Mouse (Mus musculus) left cerebral cortex, adult 2 months (tissue): Measurements from ENCODE around the gene Fam53b. TPM values are rescaled to one million over a fixed set of nuclear protein-coding genes. Genes with fewer than 3 reads are reported as not detected.

Experiments used
- DNase-seq, 2 experiments: peaks; one replicate each; pipeline ENCODE4 v3.0.0; 2021 to 2022; ENCODE audit warnings: low spot score in 2 of 2, mixed read lengths in 1 of 2; ENCODE audit errors: extremely low spot score in 1 of 2
- H3K27ac ChIP-seq: fragments of 200-600 bp; 2 replicates; pipeline ENCODE4 v1.8.1; 2022
- H3K4me3 ChIP-seq: fragments of 200-600 bp; 2 replicates; pipeline ENCODE4 v1.8.1; 2022
- CTCF ChIP-seq: fragments of 200-600 bp; IDR thresholded peaks from 2 replicates; pipeline ENCODE4 v1.8.1; 2022; ENCODE audit warnings: antibody characterized with exemption, mild to moderate bottlenecking, moderate library complexity
- intact Hi-C: fragments of 180-260 bp; cut with DNase I; formaldehyde crosslinking; loops from one replicate; pipeline ENCODE4 v1.15.1; 2025
- total RNA-seq, 2 experiments: library from RNA; stranded (reverse); gene quantifications; 2 replicates each; pipeline ENCODE4 v1.2.3; 2021

Gene Fam53b
- total RNA-seq, 2 experiments from 2014 or later, result 57.1 to 75.2 TPM

DNA sequence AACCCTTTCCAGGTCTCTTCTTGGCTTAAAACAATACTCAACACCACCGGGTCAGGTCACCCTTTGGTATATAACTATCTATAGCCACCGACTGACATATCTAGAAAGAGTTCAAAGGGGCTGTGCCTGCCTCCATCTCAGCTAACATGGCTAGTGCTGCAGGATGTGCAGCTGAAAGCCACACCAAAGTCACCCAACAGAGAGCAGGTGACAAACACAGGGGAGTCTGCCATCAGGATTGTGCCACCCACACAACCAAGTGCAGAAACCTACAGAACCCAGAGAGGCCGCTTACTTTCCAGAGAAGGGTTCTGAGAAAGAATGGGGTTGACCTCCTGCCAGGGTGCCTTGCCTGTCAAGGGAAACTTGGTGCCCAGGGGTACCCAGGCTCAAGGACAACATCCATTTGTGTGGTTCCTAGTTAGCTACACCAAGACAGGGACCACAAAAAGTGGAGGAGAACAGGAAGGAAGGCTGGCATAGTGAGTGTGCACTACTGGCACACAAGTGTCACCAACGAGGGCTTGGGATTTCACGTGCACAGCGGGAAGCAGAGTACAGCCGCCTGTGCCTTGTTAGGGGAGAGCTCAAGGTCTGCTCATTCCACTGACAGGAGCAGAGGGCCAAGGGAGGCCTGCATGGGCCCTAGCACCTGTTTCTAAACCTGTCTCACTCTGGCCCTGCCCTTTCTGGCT lies 40.5 kb downstream of the Fam53b start:
- Histone ChIP-seq H3K4me3 (no peak overlapping the region), H3K27ac (peak overlapping the region; percentile 50)
- no peak for TF ChIP-seq CTCF
- intact Hi-C loops, result no loop called here
- DNase-seq, result no peak

DNA sequence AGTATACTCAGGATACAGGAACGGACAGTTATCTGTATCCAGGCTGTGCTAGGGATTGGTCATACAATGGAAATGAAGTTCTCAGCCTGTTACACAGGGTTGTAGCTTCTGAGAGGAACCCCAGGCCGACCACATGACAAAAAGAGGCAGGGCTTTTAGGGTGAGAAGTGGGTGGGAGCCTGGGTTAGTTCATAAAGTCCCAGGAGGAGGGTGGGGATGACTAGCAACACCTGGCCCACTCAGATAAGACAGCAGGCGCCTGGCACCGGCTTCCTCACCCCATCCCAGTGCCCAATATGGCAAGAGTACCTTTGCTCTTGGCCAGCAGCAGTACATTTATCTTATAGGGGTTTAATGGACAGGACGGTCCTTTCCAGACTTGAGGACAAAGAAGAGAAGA lies 41.2 kb downstream of the Fam53b start:
- intact Hi-C loops, result no loop called here
- H3K27ac ChIP-seq, result peak overlapping the region; percentile 56
- no peak overlapping the region for H3K4me3 ChIP-seq
- no peak for TF ChIP-seq CTCF
- DNase-seq, result no peak

DNA sequence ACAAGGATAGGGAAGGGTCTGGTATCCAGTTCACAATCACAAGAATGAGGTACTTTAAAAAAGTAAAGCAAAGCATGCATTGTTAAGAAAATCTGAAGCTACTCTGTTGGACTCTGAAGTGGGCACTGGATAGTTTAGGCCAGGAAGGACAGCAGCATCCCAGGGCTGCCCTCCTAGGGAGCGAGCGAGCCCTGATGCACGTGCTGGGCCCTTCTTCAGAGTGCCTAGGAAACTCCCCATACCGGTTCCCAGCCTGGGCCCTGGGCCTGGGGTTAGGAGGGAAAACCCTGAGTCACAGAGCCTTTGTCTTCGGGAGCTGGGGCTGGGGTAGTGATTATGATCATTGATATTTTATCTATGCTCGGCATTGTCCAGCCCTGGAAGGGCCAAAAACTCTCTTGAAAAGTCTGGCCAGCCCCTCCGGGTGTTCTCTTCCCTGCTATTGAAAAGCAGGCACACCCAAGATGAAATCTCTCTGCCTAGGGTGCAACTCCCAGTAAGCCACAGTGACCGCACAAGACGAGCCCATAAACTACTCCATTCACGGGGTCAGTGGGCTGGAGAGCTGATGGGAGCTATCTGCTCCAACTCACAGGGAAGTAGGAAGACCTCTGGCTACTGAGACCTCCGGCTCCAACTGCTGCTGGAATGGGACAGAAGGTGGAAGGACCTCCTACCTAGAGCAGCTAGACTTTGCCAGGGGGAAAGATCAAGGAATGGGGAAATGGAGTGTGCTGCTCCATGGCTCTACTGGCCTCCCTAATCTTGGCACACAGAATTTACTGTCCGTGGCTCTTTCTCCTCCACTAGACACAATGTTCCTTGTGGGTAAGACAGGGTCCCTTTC lies 45.0 kb downstream of the Fam53b start:
- intact Hi-C loops, result no loop called here
- peak overlapping the region; percentile 50 for H3K27ac ChIP-seq

DNA sequence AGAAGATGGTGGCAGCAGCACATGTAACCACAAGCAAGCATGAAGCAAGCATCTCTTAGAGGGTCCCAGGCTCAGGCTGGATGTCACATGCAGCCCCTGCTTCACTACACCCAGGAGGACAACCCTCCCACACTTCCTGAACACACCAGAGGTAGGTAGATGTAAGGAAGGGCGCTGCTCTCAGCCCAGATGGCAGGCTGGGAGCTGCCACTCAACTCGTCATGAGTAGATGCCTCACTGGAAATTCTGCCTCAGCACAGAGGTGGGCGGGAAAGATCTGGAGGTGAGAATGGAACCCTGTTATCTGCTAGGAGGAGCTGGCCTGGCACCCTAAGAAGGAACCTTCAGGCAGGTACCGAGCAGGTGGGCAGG lies 45.7 kb downstream of the Fam53b start:
- intact Hi-C loops, result no loop called here
- peak overlapping the region; percentile 50 for H3K27ac ChIP-seq
- no peak overlapping the region for H3K4me3 ChIP-seq
- DNase-seq, result no peak
- no peak for TF ChIP-seq CTCF

More for the DNA sequence above, 45.0 kb downstream of the Fam53b start:
- H3K4me3 ChIP-seq, result no peak overlapping the region
- DNase-seq, result no peak
- TF ChIP-seq CTCF, result no peak

DNA sequence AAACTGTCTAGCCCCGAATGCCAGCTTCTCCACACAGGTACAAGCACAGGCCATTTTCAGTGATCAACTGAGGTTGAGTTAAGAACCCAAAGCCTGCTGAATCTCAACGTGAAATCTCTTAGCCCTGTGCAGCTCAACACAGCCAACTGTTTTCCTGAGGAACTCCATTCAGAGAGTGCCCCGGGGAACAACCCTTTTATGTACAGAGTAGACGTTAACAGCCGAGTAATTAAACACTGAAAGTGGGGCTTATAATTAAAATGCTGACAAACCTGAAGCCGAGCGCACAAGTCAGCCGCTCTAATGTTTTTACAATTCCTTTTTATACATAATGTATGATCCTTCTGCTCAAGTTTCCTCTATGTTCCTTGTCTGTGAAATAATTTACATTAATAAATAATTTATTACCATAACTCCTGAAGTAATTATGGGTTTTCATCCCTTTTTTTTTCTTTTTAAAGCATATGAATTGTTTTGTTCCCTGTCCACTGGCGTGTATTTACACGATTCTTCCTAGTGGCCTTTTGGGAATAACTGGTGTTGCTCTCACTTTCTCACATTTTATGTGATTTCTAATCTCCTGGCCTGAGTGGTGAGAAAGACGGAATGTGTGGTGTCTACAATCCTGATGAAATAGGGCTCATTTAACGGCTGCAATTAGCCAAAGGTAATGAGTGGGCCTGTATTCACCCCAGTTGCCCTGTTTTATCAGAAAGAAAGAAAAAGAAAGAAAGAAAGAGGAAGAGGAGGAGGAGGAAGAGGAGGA lies 46.3 kb downstream of the Fam53b start:
- Histone ChIP-seq H3K27ac (peak overlapping the region; percentile 50; the same call in 1 of the 2 replicates), H3K4me3 (no peak overlapping the region)
- intact Hi-C loops, result no loop called here
- TF ChIP-seq CTCF, result no peak
- DNase-seq, result no peak

DNA sequence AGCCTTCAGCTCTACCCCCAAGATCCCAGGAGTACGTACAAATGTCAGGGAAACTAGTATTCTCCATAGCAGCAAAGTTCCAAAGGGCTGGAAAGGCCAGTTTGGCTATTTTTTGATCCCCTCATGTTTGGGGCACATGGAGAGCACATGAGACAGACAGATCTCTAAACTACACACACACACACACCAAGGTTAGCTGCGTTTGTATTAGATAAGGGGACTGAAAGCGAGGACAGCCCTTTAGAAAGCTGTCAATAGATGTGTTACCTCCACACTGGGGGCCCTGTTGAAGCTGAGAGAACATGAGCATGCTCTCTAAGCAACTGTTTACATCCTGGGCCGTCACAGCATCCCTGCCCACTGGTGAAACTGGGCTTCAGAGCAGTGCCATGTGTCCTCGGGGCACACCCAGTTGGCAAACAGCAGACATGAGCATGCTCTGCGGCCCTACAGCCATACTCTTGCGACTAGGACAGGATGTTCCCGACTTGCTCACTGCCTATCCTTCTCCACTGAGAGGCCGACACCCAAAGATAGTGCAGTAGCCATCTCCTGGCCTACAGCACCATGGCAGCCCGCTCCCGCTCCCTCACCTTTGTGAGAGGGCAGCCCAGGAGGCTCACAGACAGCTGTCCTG lies 47.3 kb downstream of the Fam53b start:
- intact Hi-C loops, result no loop called here
- no peak for DNase-seq
- H3K27ac ChIP-seq, result peak overlapping the region; percentile 22; the same call in 1 of the 2 replicates
- TF ChIP-seq CTCF, result no peak
- H3K4me3 ChIP-seq, result no peak overlapping the region

DNA sequence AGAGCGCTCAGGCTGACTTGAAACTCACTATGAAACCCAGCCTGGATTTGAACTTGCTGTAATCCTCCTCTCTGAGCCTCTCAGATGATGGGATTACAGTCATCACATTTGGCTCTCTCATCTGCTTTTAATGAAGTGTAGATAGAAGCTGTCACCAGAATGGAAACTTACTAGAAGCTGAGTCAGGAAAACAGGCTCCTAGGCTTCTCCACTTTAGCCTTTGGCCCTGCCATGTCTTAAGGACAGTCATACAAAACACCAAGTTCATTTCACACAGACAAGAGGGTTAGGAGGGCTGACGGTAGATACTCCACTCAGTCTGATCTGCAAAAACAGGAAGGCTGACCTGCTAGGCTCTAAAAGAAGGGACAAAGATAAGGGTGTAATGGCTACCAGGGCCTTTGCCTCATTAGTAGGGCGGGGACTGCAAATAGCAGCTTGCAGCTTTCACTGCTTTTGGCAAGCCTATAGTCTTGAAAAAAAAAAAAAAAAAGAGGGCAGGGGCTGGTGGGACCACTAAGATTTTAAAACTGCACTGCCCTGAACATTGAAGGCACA lies 48.0 kb downstream of the Fam53b start:
- H3K27ac ChIP-seq, result peak overlapping the region; percentile 80; the same call in 1 of the 2 replicates
- TF ChIP-seq CTCF, result no peak
- intact Hi-C loops, result no loop called here

DNA sequence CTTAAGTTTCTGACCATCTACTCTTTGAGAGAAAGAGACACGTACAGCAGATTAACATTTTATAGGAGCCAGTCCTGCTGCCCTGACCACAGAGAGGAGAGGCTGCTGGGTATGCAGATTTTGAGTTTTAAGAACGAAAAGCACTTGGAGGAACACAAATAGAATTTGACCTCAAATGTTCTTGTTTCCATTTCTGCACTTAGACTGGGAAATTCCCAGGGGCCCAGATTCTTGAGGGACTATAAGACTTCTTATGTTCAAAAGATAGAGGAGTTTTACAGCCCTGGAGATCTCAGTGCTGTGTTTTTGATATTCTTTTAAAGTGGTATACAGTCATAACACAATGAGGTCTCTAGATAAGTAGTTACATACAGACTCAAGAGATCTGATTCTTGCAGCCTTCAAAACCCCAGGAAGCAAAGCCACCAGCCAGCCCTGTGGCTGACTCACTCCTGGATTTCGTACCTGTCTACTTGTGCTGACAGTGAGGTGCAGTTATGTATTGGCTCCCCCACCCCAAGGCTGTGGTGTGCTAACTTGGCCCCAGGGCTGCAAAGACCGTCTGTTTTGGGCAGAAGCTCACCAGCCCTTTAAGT lies 48.7 kb downstream of the Fam53b start:
- peak overlapping the region; percentile 80 for H3K27ac ChIP-seq

More for the DNA sequence above, 48.0 kb downstream of the Fam53b start:
- no peak for DNase-seq
- H3K4me3 ChIP-seq, result no peak overlapping the region

DNA sequence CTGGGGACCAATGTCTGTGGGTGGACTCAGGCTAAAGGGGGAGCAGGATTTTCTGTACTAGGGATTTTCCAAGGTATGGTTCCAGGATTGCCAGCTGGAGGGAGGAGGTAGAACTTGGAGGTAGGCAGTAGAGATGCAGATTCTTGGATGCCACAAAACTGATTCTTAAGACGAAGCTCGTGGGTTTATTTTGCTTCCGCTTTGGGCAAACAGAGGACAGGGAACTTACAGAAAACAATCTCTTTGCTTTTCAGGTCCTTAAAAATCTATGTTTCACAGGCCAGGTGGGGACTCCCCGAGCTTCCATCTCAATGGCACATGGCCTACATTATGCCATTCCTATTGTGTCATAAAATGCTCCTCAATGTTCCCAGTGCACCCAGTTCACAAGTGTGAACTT lies 49.4 kb downstream of the Fam53b start:
- TF ChIP-seq CTCF, result no peak
- Histone ChIP-seq H3K4me3 (no peak overlapping the region), H3K27ac (peak overlapping the region; percentile 80)
- no peak for DNase-seq
- intact Hi-C loops, result no loop called here

More for the DNA sequence above, 48.7 kb downstream of the Fam53b start:
- TF ChIP-seq CTCF, result no peak
- no peak overlapping the region for H3K4me3 ChIP-seq
- no peak for DNase-seq
- intact Hi-C loops, result no loop called here

DNA sequence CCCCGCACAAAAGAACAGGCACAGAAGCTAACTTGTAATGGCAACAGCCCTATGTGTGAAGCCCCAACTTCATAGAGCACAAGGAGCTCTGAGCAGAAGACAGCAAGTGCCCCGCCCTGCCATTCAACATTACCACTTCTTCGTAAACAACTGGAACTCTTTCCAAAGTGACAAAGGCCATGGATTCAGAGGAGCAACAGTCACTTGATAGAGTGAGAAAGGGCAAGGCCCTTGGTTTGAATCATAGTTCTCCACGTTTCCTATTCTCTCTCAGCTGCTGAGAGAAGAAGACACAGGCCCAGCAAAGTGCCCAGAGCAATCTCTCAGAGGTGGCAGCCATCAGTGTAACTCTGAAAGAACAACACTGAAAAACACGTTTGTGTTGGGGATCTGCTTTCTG lies 49.8 kb downstream of the Fam53b start:
- no peak for DNase-seq
- H3K4me3 ChIP-seq, result no peak overlapping the region
- intact Hi-C loops, result loop anchor here (2.0 kb wide), 2 partner anchors 25 to 47 kb away; no protein-coding TSS in a partner anchor
- no peak for TF ChIP-seq CTCF
- peak overlapping the region; percentile 80 for H3K27ac ChIP-seq

DNA sequence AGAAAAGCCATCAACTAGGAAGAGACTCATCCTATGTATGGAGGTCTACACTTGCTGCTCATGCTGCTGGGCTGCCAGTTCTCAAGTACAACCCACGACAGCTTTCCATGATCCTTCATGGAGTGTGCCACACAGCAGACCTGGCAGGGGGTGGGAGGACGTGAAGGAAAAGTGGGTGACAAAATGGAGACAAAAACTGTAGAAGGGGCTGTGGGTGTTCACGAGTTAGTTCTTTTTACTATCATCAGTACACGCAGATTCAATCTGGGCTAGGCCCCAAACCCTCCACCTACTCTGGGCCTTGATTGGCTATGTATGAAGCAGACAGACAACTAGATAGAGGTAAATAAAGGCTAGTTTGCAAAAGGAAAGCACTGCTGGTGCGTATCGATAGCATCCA lies 50.3 kb downstream of the Fam53b start:
- peak; percentile 41 to 57 for DNase-seq
- no peak for TF ChIP-seq CTCF
- intact Hi-C loops, result loop anchor here (2.0 kb wide), 2 partner anchors 25 to 47 kb away; no protein-coding TSS in a partner anchor
- H3K27ac ChIP-seq, result peak overlapping the region; percentile 80
- no peak overlapping the region for H3K4me3 ChIP-seq
